Mouse (Mus musculus): Measurements from ENCODE around the gene Pum3. TPM values are rescaled to one million over a fixed set of nuclear protein-coding genes. Genes with fewer than 3 reads are reported as not detected.
A peak's percentile ranks its signal among the peaks of the same experiment; 100 is the strongest.
"Not testable (repeated sequence)": the region's sequence is repeated elsewhere in the genome, so short reads cannot be mapped to it uniquely, and the experiment has no call there.

Gene Pum3
- polyA plus RNA-seq, 1 experiment: 6.9 TPM

- peak; percentile 6; the same call in 1 of the 2 replicates for TF ChIP-seq CTCF (IDR thresholded peaks at IDR 0.05; ENCODE audit: control insufficient read depth, insufficient read depth, insufficient replicate concordance, low read depth, low read length)
- no peak for TF ChIP-seq POLR2A (IDR thresholded peaks at IDR 0.05; ENCODE audit: control insufficient read depth, low read depth, low read length)
- no peaks in the 10 kb centered on the region; the same call in 1 of the 2 replicates for H3K36me3 ChIP-seq (ENCODE audit: control insufficient read depth, insufficient read depth, low read length)
Observed at GRCm38 (mm10) chr19:27395481-27395880, 34.1 kb downstream of the Pum3 start.

DNA sequence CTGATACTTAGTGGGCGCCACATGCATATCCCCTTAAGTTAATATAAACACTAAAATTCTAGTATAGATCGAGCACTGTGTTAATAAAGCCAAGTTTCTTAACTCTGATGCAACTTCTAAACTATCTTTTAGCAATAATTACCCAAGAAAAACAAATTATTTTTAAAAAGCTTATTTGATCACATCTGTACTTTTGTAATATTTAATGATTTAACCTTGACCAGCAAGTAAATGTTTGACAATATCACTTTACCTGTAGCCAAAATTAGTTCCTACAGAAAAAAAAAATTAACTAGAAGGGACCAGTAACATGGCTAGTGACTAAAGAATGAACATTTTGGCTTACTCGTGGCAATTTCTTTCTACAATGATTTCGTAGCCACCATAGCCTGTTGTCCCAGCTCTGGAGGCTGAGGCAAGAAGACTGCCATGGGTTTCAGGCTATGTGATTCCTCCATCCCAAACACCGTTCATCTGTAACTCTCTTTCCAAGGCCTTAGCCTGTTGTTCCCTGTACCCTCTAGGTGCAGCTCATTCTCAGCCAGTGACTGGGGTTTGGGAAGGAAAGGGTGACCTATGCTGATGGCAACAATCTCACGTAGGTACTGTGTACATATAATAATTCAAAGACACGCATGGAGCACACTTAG lies 35.2 kb downstream of the Pum3 start:
- no peaks in the 10 kb centered on the region for H3K27me3 ChIP-seq (ENCODE audit: control insufficient read depth, insufficient read depth, low read length)
- H3K36me3 ChIP-seq (ENCODE audit: control insufficient read depth, insufficient read depth, low read length): peaks cover 1% of the 10 kb centered on the region
- H3K4me3 ChIP-seq (ENCODE audit: control insufficient read depth, low read depth, low read length): no peak overlapping the region
- H3K4me1 ChIP-seq (ENCODE audit: control insufficient read depth, insufficient read depth, low read length): no peaks in the 10 kb centered on the region
- no peak overlapping the region for H3K27ac ChIP-seq (ENCODE audit: control insufficient read depth, insufficient read depth, low read depth, low read length)
- TF ChIP-seq CTCF (IDR thresholded peaks at IDR 0.05; ENCODE audit: control insufficient read depth, insufficient read depth, insufficient replicate concordance, low read depth, low read length) (no peak), POLR2A (IDR thresholded peaks at IDR 0.05; ENCODE audit: control insufficient read depth, low read depth, low read length) (no peak)

More at GRCm38 (mm10) chr19:27395481-27395880, 34.1 kb downstream of the Pum3 start:
- Histone ChIP-seq H3K4me1 (ENCODE audit: control insufficient read depth, insufficient read depth, low read length) (no peaks in the 10 kb centered on the region), H3K27me3 (ENCODE audit: control insufficient read depth, insufficient read depth, low read length) (no peaks in the 10 kb centered on the region), H3K4me3 (ENCODE audit: control insufficient read depth, low read depth, low read length) (no peak overlapping the region), H3K27ac (ENCODE audit: control insufficient read depth, insufficient read depth, low read depth, low read length) (no peak overlapping the region)

- no peak overlapping the region for H3K4me3 ChIP-seq (ENCODE audit: control insufficient read depth, low read depth, low read length)
- H3K36me3 ChIP-seq (ENCODE audit: control insufficient read depth, insufficient read depth, low read length): peaks cover 1% of the 10 kb centered on the region
- no peaks in the 10 kb centered on the region for H3K27me3 ChIP-seq (ENCODE audit: control insufficient read depth, insufficient read depth, low read length)
- no peaks in the 10 kb centered on the region for H3K4me1 ChIP-seq (ENCODE audit: control insufficient read depth, insufficient read depth, low read length)
- no peak overlapping the region for H3K27ac ChIP-seq (ENCODE audit: control insufficient read depth, insufficient read depth, low read depth, low read length)
- TF ChIP-seq POLR2A (IDR thresholded peaks at IDR 0.05; ENCODE audit: control insufficient read depth, low read depth, low read length): no peak
- no peak for TF ChIP-seq CTCF (IDR thresholded peaks at IDR 0.05; ENCODE audit: control insufficient read depth, insufficient read depth, insufficient replicate concordance, low read depth, low read length)
Observed at GRCm38 (mm10) chr19:27392431-27392830, 37.2 kb downstream of the Pum3 start.

GRCm38 (mm10) chr19:27391344-27391743 lies 38.3 kb downstream of the Pum3 start:
- no peaks in the 10 kb centered on the region for H3K27me3 ChIP-seq (ENCODE audit: control insufficient read depth, insufficient read depth, low read length)
- no peak for TF ChIP-seq CTCF (IDR thresholded peaks at IDR 0.05; ENCODE audit: control insufficient read depth, insufficient read depth, insufficient replicate concordance, low read depth, low read length)
- no peak for TF ChIP-seq POLR2A (IDR thresholded peaks at IDR 0.05; ENCODE audit: control insufficient read depth, low read depth, low read length)
- no peak overlapping the region for H3K27ac ChIP-seq (ENCODE audit: control insufficient read depth, insufficient read depth, low read depth, low read length)
- H3K4me1 ChIP-seq (ENCODE audit: control insufficient read depth, insufficient read depth, low read length): no peaks in the 10 kb centered on the region
- H3K4me3 ChIP-seq (ENCODE audit: control insufficient read depth, low read depth, low read length): no peak overlapping the region
- peaks cover 1% of the 10 kb centered on the region for H3K36me3 ChIP-seq (ENCODE audit: control insufficient read depth, insufficient read depth, low read length)

DNA sequence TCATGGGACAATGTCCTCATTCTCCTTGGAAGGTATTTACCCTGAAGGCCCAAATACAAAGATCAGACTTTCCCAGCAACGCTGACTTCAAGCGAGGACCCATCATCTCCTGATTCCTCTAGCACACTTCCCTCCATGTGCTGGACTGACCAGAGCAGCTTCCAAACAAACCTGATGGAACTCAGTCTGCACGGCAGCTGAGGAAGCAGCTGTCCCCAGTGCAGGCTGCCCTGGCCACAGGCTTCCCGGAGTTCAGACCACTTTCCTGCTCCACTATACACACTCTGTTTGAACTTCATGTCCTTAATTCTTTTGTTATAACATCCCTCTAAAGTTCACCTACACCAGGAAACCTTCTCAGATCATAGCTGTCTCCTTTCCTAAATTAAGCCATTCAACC lies 40.1 kb downstream of the Pum3 start:
- H3K36me3 ChIP-seq (ENCODE audit: control insufficient read depth, insufficient read depth, low read length); H3K27me3 ChIP-seq (ENCODE audit: control insufficient read depth, insufficient read depth, low read length); H3K4me1 ChIP-seq (ENCODE audit: control insufficient read depth, insufficient read depth, low read length); H3K27ac ChIP-seq (ENCODE audit: control insufficient read depth, insufficient read depth, low read depth, low read length); H3K4me3 ChIP-seq (ENCODE audit: control insufficient read depth, low read depth, low read length): not testable (repeated sequence)

- Histone ChIP-seq H3K4me3 (ENCODE audit: control insufficient read depth, low read depth, low read length) (no peak overlapping the region), H3K36me3 (ENCODE audit: control insufficient read depth, insufficient read depth, low read length) (peaks cover 3% of the 10 kb centered on the region), H3K27me3 (ENCODE audit: control insufficient read depth, insufficient read depth, low read length) (no peaks in the 10 kb centered on the region), H3K4me1 (ENCODE audit: control insufficient read depth, insufficient read depth, low read length) (no peaks in the 10 kb centered on the region), H3K27ac (ENCODE audit: control insufficient read depth, insufficient read depth, low read depth, low read length) (no peak overlapping the region)
- TF ChIP-seq POLR2A (IDR thresholded peaks at IDR 0.05; ENCODE audit: control insufficient read depth, low read depth, low read length) (no peak), CTCF (IDR thresholded peaks at IDR 0.05; ENCODE audit: control insufficient read depth, insufficient read depth, insufficient replicate concordance, low read depth, low read length) (no peak)
Observed at GRCm38 (mm10) chr19:27385304-27385703, 44.3 kb downstream of the Pum3 start.

GRCm38 (mm10) chr19:27383266-27383665 lies 46.4 kb downstream of the Pum3 start:
- Histone ChIP-seq H3K27ac (ENCODE audit: control insufficient read depth, insufficient read depth, low read depth, low read length) (no peak overlapping the region), H3K4me1 (ENCODE audit: control insufficient read depth, insufficient read depth, low read length) (no peaks in the 10 kb centered on the region), H3K4me3 (ENCODE audit: control insufficient read depth, low read depth, low read length) (no peak overlapping the region), H3K27me3 (ENCODE audit: control insufficient read depth, insufficient read depth, low read length) (no peaks in the 10 kb centered on the region), H3K36me3 (ENCODE audit: control insufficient read depth, insufficient read depth, low read length) (peaks cover 2% of the 10 kb centered on the region; the same call in 1 of the 2 replicates)
- TF ChIP-seq POLR2A (IDR thresholded peaks at IDR 0.05; ENCODE audit: control insufficient read depth, low read depth, low read length) (no peak), CTCF (IDR thresholded peaks at IDR 0.05; ENCODE audit: control insufficient read depth, insufficient read depth, insufficient replicate concordance, low read depth, low read length) (no peak)

GRCm38 (mm10) chr19:27382131-27382530 lies 47.5 kb downstream of the Pum3 start:
- Histone ChIP-seq H3K27me3 (ENCODE audit: control insufficient read depth, insufficient read depth, low read length) (no peaks in the 10 kb centered on the region), H3K36me3 (ENCODE audit: control insufficient read depth, insufficient read depth, low read length) (peaks cover 2% of the 10 kb centered on the region; the same call in 1 of the 2 replicates), H3K27ac (ENCODE audit: control insufficient read depth, insufficient read depth, low read depth, low read length) (no peak overlapping the region), H3K4me3 (ENCODE audit: control insufficient read depth, low read depth, low read length) (no peak overlapping the region), H3K4me1 (ENCODE audit: control insufficient read depth, insufficient read depth, low read length) (no peaks in the 10 kb centered on the region)
- TF ChIP-seq POLR2A (IDR thresholded peaks at IDR 0.05; ENCODE audit: control insufficient read depth, low read depth, low read length) (no peak), CTCF (IDR thresholded peaks at IDR 0.05; ENCODE audit: control insufficient read depth, insufficient read depth, insufficient replicate concordance, low read depth, low read length) (no peak)
